Mouse (Mus musculus): ENCODE results near the gene Tbc1d10a.

- TF ChIP-seq CTCF (IDR thresholded peaks at IDR 0.05; ENCODE audit: borderline replicate concordance, control insufficient read depth, extremely low read depth, insufficient read depth, low read length, poor library complexity) (no peak), POLR2A (IDR thresholded peaks at IDR 0.05; ENCODE audit: control insufficient read depth, extremely low read depth, insufficient read depth, low read length, poor library complexity) (no peak)
These were observed 60.8 kb downstream of the Tbc1d10a start for GRCm38 (mm10) chr11:4247201-4247959.

Data from thymus, adult 2 months (tissue).